In genomic region chr12:70015936-70016335, GRCm38 (mm10) we compare ENCODE assay signal across 16 mouse cellular contexts. TPM values are rescaled to one million over a fixed set of nuclear protein-coding genes. Genes with fewer than 3 reads are reported as not detected.
DNase-seq lines count a peak whose midpoint lies in the region; ATAC-seq and TF ChIP-seq lines count a peak whose summit lies in the region.
"Had no signal": no experiment of that assay in that cellular context is flagged by ENCODE, and none has a peak within 500 bp of the region (broad histone marks: within the 10 kb centered on the region; RNA-seq: fewer than 3 reads in every experiment).

No protein-coding gene starts in this region.

- no peak overlapping the region for H3K4me2 ChIP-seq in heart, postnatal 0 days (ENCODE audit: low read depth, low read length)
- H3K4me2 ChIP-seq: hindbrain, embryonic 13.5 days; limb, embryonic 15.5 days had no signal

- H3K27me3 ChIP-seq in heart, postnatal 0 days (ENCODE audit: control insufficient read depth, insufficient read depth, low read length): no peaks in the 10 kb centered on the region
- H3K27me3 ChIP-seq: hindbrain, embryonic 13.5 days; limb, embryonic 15.5 days had no signal

- 30% methylated on average over 4 of the region's 4 CpGs for WGBS in heart, postnatal 0 days

- peaks cover 3% of the 10 kb centered on the region for H3K9me3 ChIP-seq in heart, postnatal 0 days (replicated peaks; ENCODE audit: control insufficient read depth, low read length)
- H3K9me3 ChIP-seq: limb, embryonic 15.5 days had no signal

- H3K4me3 ChIP-seq in left cerebral cortex, adult 2 months: no peak overlapping the region
- H3K4me3 ChIP-seq in heart, postnatal 0 days (ENCODE audit: low read depth, low read length): no peak overlapping the region
- H3K4me3 ChIP-seq: hindbrain, embryonic 13.5 days; limb, embryonic 15.5 days had no signal

- TF ChIP-seq CTCF in left cerebral cortex, adult 2 months (IDR thresholded peaks at IDR 0.05): no peak
- no peak for TF ChIP-seq CTCF in heart, postnatal 0 days (IDR thresholded peaks at IDR 0.05; ENCODE audit: low read depth)

- no peak overlapping the region for H3K9ac ChIP-seq in heart, postnatal 0 days (replicated peaks; ENCODE audit: low read depth, low read length)
- H3K9ac ChIP-seq: hindbrain, embryonic 13.5 days; limb, embryonic 15.5 days had no signal

- peak; percentile 31 to 47 for DNase-seq in frontal cortex, adult 2 months (ENCODE audit: extremely low spot score in 1 of 2, low spot score in 1 of 2)
- DNase-seq in frontal cortex, postnatal 10 days (ENCODE audit: low spot score in 2 of 2): no peak
- no peak for DNase-seq in left cerebral cortex, adult 2 months (ENCODE audit: extremely low spot score in 1 of 2, low spot score in 2 of 2)
- no peak for DNase-seq in left cerebral cortex, postnatal 4 days
- DNase-seq in heart, postnatal 0 days (ENCODE audit: low spot score): peak; percentile 55
- DNase-seq in telencephalon, adult 2 months (ENCODE audit: low read depth, low spot score): peak; percentile 64
- DNase-seq in gastrocnemius, postnatal 25 days: no peak
- DNase-seq in thymus, postnatal 0 days (ENCODE audit: low spot score): no peak
- DNase-seq: adrenal gland, postnatal 36 days; kidney, postnatal 25 days; layer of hippocampus, postnatal 36 days; midbrain, embryonic 14.5 days had no signal

- H3K27ac ChIP-seq in left cerebral cortex, adult 2 months: peak overlapping the region; percentile 67
- H3K27ac ChIP-seq in heart, postnatal 0 days (ENCODE audit: low read depth): peak overlapping the region; percentile 57
- H3K27ac ChIP-seq: hindbrain, embryonic 13.5 days; limb, embryonic 15.5 days; macrophage had no signal

- intact Hi-C loops in left cerebral cortex, adult 2 months (cut with DNase I): no loop called here
- intact Hi-C loops in left cerebral cortex, postnatal 4 days (cut with DNase I): no loop called here

- H3K36me3 ChIP-seq in heart, postnatal 0 days (replicated peaks; ENCODE audit: control insufficient read depth, insufficient read depth, low read length): peaks cover 53% of the 10 kb centered on the region

- H3K4me1 ChIP-seq in heart, postnatal 0 days (ENCODE audit: control insufficient read depth, insufficient read depth): peaks cover 11% of the 10 kb centered on the region
- H3K4me1 ChIP-seq: hindbrain, embryonic 13.5 days; limb, embryonic 15.5 days had no signal

- ATAC-seq in heart, postnatal 0 days (ENCODE audit: insufficient read depth, low read depth): peak; percentile 63; the same call in 1 of the 2 replicates
- ATAC-seq: intestine, postnatal 0 days had no signal

- TF ChIP-seq EP300 in heart, postnatal 0 days (IDR thresholded peaks at IDR 0.05; ENCODE audit: low read depth): no peak

RNA-seq across cellular contexts. Expression of gene Sav1, which starts 29.1 kb away (rescaled TPM):
- polyA plus RNA-seq in frontal cortex, adult 2 months (2012; rRNA removed): 20.4 and 22.2 TPM in 2 replicates
- 10 to 100 TPM; 17.4 to 19.5 TPM for total RNA-seq in left cerebral cortex, adult 2 months (2021)
- 10 to 100 TPM; 26.0 to 27.0 TPM for total RNA-seq in left cerebral cortex, postnatal 4 days (2021)
- 35.5 and 48.1 TPM in 2 replicates for total RNA-seq in heart, postnatal 0 days (2014; rRNA removed; ENCODE audit: low replicate concordance)
- 4.0 and 4.3 TPM in 2 replicates for polyA plus RNA-seq in heart, postnatal 0 days (2015; fragmentation: Nextera tagmentation; extraction: Ambion mirVana)
- total RNA-seq in gastrocnemius, postnatal 25 days (2021): 10 to 100 TPM; 32.6 to 39.0 TPM
- polyA plus RNA-seq in thymus, postnatal 0 days (2015; fragmentation: Nextera tagmentation; extraction: Ambion mirVana): 5.1 and 5.5 TPM in 2 replicates

Comparison
In these comparisons a context has a peak if more than half of its experiments do, and no peak if none do; other contexts are left out.
1. DNase-seq: peak in frontal cortex, adult 2 months (2 of 2), heart, postnatal 0 days (single experiment) and telencephalon, adult 2 months (single experiment); none in frontal cortex, postnatal 10 days (0 of 2), left cerebral cortex, adult 2 months (0 of 2), left cerebral cortex, postnatal 4 days (single experiment), gastrocnemius, postnatal 25 days (single experiment) and thymus, postnatal 0 days (single experiment).